Mouse (Mus musculus): ENCODE measurements at regions not wholly inside any gene's neighbourhood (a gene's known extent, or its start where the extent isn't known, plus 50 kb on each side); places are given as distances from the start of the nearest gene placed in this dataset.

DNA sequence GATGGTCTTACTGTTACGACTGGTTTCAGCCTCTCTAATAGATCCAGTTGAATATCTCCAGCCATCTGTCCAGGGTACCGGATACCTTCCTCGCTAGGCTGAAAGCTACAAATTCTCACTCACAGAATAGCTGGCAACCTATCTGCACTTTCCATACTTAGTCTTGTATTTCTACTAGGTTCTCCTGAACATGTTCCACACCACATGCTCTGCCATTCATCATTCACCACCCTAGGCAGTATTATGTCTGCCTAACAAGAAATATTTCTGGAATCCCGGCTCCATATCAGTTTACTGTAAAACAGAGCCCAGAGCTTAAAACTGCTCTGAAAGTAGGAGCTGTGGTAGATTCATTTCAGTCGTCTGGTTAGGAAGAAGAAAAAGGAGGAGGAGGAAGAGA, 1224.5 kb upstream of the Lrrc6 start:
- DNase-seq, result no peak

GRCm38 (mm10) chr15:67714203-67714602, 1213.5 kb upstream of the Lrrc6 start:
- no peak for DNase-seq

DNA sequence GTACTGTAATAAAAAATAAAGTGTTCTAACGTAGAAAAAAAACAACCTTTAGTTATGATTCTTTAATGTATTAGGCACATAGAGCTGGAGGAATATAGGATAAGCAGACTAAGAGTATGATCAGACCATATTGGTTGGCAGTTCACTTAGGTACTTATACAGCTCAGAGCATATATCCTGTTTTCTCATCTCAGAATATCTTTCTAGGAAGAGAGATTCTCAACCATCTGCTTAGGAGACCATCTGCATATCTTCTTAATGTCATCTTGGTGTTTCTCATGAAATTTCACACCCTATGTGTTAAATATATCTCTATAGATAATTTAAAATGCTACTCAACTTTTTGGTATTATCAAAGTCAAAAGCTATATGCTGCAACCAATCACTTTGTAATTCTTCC, 1185.4 kb upstream of the Lrrc6 start:
- no peak for DNase-seq

- DNase-seq, result no peak
These were observed 1172.6 kb upstream of the Lrrc6 start for GRCm38 (mm10) chr15:67673276-67673675.

GRCm38 (mm10) chr15:67636155-67636554, 1135.4 kb upstream of the Lrrc6 start:
- no peak for DNase-seq

DNA sequence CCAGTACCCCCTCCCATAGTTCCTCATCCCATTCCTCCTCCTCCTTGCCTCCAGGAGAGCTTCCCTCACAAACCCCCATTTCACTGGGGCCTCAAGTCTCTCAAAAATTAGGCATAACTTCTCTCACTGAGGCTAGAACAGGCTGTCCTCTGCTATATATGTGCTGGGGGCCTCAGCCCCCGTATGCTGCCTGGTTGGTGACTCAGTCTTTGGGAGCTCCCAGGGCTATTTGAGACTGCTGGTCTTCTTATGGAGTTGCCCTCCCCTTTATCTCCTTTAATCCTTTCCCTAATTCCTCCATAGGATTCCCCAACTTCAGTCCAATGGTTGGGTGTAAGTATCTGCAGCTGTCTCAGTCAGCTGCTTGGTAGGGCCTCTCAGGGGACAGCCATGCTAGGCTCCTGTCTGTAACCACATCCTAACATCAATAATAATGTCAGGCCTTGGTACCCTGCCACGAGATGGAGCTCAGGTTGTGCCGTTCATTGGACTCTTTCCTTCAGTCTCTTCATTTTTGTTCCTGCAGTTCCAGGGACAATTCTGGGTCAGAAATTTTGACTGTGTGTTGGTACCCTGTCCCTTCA, 1126.1 kb upstream of the Lrrc6 start:
- no peak for DNase-seq

- no peak for DNase-seq
These were observed 1111.2 kb upstream of the Lrrc6 start for GRCm38 (mm10) chr15:67611896-67612295.

DNA sequence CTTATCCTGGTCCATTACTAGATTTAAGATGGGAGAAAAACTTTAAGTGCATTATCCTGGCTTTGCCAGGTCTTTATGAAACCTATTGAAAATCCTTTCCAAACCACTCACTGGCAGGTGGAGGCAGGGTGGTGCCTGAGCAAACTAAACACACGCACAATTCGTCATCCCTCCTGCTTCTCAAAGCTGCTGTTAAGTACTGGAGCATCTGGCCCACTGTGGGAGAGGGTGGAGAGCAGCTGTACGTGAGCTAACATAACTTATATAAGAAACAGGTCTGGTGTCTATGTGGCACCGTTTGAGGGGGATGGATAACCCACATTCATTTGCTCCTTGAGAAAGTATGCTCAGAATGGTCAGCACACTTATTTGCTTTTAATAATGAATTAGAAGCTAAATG, 1097.7 kb upstream of the Lrrc6 start:
- DNase-seq, result no peak

DNA sequence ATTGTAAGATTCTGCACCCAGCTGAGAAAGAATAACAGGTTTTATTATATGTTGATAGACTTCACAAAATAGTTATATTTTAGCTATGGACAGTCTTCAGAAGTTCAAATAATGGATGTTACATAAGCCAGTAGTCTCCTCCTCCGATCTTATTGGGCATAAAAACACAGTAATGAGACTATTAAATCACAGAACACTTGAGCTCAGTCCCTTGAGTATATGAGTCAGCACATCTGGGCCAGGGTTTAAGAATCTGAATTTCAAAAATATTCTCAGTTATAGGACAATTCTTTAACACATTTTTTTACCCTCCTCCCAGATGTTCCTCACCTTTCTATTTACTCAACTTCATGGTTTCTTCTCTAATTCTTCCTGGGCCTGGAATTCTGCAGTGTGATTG, 1075.9 kb upstream of the Lrrc6 start:
- DNase-seq, result no peak

- no peak for DNase-seq
These were observed 1070.9 kb upstream of the Lrrc6 start for GRCm38 (mm10) chr15:67571614-67572013.

DNA sequence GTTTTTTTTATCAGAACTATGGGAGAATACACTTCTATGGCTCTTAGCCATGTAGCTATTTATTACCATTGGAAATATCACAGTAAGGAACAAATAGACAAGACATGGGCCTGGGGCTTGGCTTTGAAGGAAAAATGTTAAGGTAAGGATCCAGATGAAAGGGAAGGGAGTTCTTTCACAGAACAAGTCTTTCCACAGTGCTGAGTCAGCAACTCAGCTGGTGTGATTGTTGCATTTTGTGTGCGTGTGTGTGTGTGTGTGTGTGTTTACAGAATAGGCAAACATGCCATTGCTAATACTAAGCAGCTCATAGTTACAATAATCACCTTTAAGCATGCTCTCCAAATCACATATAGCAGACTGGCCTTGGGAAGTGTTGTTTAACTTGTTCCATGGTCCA, 1056.6 kb upstream of the Lrrc6 start:
- DNase-seq, result no peak

GRCm38 (mm10) chr15:67551911-67552310, 1051.2 kb upstream of the Lrrc6 start:
- DNase-seq, result no peak

GRCm38 (mm10) chr15:67546896-67547400, 1046.2 kb upstream of the Lrrc6 start:
- DNase-seq, result no peak

- no peak for DNase-seq
These were observed 1045.0 kb upstream of the Lrrc6 start for GRCm38 (mm10) chr15:67545745-67546144.

DNA sequence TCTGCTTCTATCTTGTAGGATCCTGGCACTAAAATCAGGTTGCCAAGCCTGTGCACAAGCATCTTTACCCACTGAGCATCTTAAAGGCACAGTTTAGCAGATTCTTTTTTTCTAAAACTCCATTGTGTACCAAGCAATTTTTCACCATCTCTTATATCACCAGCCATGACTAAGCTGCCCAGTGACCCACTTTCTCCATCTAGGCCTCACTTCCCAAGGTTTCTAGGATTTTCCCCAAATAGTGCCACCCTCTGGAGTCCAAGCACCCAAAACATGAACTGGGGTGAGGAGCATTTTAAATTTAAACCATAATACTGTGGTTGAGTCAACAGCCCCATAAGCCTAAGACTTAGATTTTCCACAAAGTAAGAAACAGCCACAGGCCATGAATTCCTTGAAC, 1013.0 kb upstream of the Lrrc6 start:
- DNase-seq, result no peak

DNA sequence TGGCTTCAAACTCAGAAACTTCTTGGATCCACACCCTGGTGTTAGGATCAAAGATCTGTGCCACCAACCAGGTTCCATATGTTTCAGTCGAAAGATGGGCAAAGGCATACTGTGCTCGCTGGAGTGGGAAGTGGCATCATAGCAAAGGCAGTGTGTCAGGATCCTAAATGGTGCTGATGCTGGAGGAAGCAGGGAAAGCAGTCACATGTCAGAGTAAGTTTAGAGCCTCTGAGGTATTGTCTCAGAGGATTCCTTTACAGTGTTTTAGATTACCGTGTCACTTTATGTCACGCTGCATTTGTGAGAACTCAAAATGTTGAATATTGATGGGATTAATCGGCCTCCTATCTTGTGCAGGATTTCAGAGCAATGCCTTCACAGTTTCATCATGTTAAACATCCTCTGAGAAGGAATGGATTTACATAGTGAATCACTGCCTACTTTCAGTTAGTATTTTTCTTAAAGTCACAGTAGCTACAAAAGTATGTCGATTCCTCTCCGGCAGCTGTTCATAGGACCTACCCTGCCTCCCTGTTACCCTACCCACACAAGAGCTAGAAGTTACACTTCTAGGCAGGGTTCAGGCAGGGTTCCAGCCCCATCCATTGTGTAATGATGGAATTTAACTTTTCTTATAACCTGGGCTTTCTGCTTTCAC, 994.4 kb upstream of the Lrrc6 start:
- no peak for DNase-seq

GRCm38 (mm10) chr15:67481733-67482132, 981.0 kb upstream of the Lrrc6 start:
- DNase-seq, result no peak

GRCm38 (mm10) chr15:67474325-67474724, 973.6 kb upstream of the Lrrc6 start:
- no peak for DNase-seq

- no peak for DNase-seq
These were observed 972.3 kb upstream of the Lrrc6 start for GRCm38 (mm10) chr15:67472979-67473378.

GRCm38 (mm10) chr15:67471283-67471682, 970.6 kb upstream of the Lrrc6 start:
- no peak for DNase-seq

- no peak for DNase-seq
These were observed 969.3 kb upstream of the Lrrc6 start for GRCm38 (mm10) chr15:67470036-67470435.

DNA sequence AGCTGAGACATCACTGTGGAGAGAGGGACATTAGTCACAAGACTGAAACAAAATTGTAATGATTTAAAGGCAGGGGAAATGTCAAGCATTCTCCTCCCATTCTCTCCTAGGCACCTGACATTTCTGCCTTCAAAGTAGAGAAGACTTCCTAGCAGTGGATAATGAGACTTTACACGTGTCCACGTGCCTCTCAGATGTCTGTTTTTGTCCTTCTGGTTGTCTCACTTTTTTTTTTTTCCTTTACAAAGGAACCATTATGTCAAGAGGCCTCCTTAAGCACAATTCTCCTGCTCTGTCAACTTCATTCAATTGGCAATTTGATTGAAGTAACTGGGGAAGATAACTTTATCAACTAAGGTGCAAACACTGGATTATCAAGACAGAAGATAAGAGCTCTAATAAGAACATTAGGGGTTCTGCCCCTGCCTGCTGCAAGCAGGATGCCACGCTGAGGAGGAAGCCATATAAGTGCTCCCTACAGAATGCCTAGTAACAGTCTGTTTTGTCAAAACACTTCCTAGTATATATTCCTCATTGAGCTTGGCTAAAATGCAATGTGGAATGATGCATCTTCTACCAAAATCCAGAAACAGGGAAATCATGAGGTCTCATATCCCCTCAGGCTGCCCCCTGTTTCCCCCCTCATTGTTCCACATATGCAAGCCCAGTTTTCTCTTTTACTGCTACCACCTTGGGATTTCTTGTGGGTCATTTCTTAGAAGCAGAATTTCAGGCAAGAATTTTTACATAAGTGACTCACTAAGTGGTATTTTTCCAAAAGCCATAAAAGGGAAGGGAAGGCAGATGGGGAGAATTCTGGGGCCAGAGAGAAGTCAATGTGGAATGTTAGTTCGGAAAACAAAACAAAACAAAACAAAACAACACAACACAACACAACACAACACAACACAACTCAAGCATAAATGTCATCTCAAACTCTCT, 967.0 kb upstream of the Lrrc6 start:
- no peak for DNase-seq

DNA sequence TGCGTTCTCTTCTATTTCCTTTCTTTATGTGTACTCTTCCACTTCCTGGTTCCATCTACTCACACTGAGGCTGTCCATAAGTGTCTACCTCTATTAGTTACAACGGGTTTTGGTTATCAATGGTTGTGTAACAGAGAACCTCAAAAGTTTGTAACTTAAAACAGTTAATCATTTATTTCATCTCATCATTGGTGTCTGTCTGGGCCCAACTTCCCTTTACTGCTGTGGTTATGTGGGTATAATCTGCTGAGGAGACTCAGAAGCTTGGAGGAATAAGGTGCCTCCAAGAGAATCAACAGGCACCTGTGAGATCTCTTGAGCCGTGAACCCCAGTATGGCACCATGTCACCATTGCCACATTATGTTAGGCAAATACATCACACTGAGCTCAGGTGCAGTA, 962.2 kb upstream of the Lrrc6 start:
- DNase-seq, result no peak

- no peak for DNase-seq
These were observed 959.7 kb upstream of the Lrrc6 start for GRCm38 (mm10) chr15:67460384-67460783.

All from cerebellum, postnatal 36 days (tissue).